Mouse (Mus musculus): ENCODE data around the gene Cubn. TPM values are rescaled to one million over a fixed set of nuclear protein-coding genes. Genes with fewer than 3 reads are reported as not detected.

Gene Cubn
- total and polyA plus RNA-seq, 3 experiments, result 0.03 to 0.09 (median 0.04) TPM

GRCm38 (mm10) chr2:13233254-13233835 lies 258.3 kb downstream of the Cubn start:
- H3K4me3 ChIP-seq (replicated peaks in 1 of 3; ENCODE audit: low read depth in 2 of 3, low read length in 2 of 3, poor library complexity in 1 of 3), result no peak overlapping the region
- H3K4me2 ChIP-seq (ENCODE audit: insufficient read depth, low read depth, poor library complexity, severe bottlenecking), result no peak overlapping the region
- peaks cover 0 to 29% of the 10 kb centered on the region in 2 experiments for H3K36me3 ChIP-seq (replicated peaks in 1 of 2; ENCODE audit: control insufficient read depth in 1 of 2, insufficient read depth in 1 of 2, low read length in 1 of 2)
- TF ChIP-seq JUN (IDR thresholded peaks at IDR 0.05; ENCODE audit: insufficient read depth, low read depth, low read length) (no peak), TCF12 (IDR thresholded peaks at IDR 0.05; ENCODE audit: low read depth, low read length) (no peak), ZKSCAN1 (IDR thresholded peaks at IDR 0.05; ENCODE audit: borderline replicate concordance, low read depth, low read length) (no peak), RCOR1 (conservative IDR thresholded peaks at IDR 0.05; ENCODE audit: low read depth, low read length) (no peak), PAX5 (IDR thresholded peaks at IDR 0.05; ENCODE audit: low read length) (no peak), USF1 (IDR thresholded peaks at IDR 0.05; ENCODE audit: low read depth, low read length) (no peak), IRF4 (IDR thresholded peaks at IDR 0.05; ENCODE audit: low read depth, low read length) (no peak), ELF1 (IDR thresholded peaks at IDR 0.05; ENCODE audit: low read depth, low read length) (no peak), HCFC1 (IDR thresholded peaks at IDR 0.05; ENCODE audit: low read depth, low read length) (no peak), MAX (IDR thresholded peaks at IDR 0.05; ENCODE audit: low read length) (no peak), E2F4 (IDR thresholded peaks at IDR 0.05; ENCODE audit: insufficient replicate concordance, low read depth, low read length) (no peak), BHLHE40 (IDR thresholded peaks at IDR 0.05; ENCODE audit: low read depth, low read length) (no peak), ETS1 (conservative IDR thresholded peaks at IDR 0.05; ENCODE audit: low read depth, low read length) (no peak)
- no peak overlapping the region for H3K9ac ChIP-seq (ENCODE audit: insufficient read depth, low read depth)
- in situ Hi-C loops (cut with MboI; ENCODE audit: low pct_ligation_motif_present, low pct_unique_long_range_greater_than_20kb, low sequenced_read_pairs), result loop anchor here (10.0 to 25.0 kb wide), 2 partner anchors 529 to 796 kb away; no protein-coding TSS in a partner anchor
- H3K27me3 ChIP-seq (replicated peaks), result no peaks in the 10 kb centered on the region
- dilution Hi-C loops (cut with MboI; ENCODE audit: extremely low pct_ligation_motif_present, extremely low pct_unique_long_range_greater_than_20kb, low sequenced_read_pairs), result no loop called here
- H3K4me1 ChIP-seq (ENCODE audit: control insufficient read depth in 1 of 2, insufficient read depth in 2 of 2), result peaks cover 0 to 43% of the 10 kb centered on the region in 2 experiments; a peak in 2 of 4 replicates
- H3K79me2 ChIP-seq (replicated peaks; ENCODE audit: control insufficient read depth, extremely low read depth, insufficient read depth, poor library complexity, severe bottlenecking), result no peaks in the 10 kb centered on the region
- peak; percentile 43 for DNase-seq (ENCODE audit: extremely low read depth)
- peaks cover 9% of the 10 kb centered on the region for H3K9me3 ChIP-seq (replicated peaks; ENCODE audit: low read length)
- H3K27ac ChIP-seq (ENCODE audit: insufficient read depth, low read depth), result no peak overlapping the region

DNA sequence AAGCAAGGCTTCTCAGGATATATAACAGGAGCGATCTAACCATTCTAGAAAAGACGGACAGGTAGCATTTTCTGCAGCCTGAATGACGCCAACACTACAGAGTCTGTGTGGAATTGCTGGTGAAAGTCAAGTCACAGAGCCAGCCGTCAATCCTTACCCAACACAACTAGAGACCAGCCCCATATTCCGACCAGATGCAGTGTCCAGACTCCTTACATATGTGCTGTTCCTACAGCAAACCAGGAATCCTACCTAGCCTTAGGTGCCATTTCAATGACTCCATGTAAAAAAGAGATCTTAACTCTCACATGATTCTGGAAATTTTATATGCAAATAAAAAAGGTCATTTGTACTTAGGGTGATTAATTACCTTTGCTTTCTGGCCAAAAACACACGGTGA lies 259.3 kb downstream of the Cubn start:
- peaks cover 0 to 27% of the 10 kb centered on the region in 2 experiments for H3K36me3 ChIP-seq (replicated peaks in 1 of 2; ENCODE audit: control insufficient read depth in 1 of 2, insufficient read depth in 1 of 2, low read length in 1 of 2)
- TF ChIP-seq MEF2A (IDR thresholded peaks at IDR 0.05; ENCODE audit: borderline replicate concordance, low read depth, low read length) (no peak), JUN (IDR thresholded peaks at IDR 0.05; ENCODE audit: insufficient read depth, low read depth, low read length) (no peak), RAD21 (IDR thresholded peaks at IDR 0.05; ENCODE audit: low read depth, low read length) (no peak)
- peaks cover 0 to 38% of the 10 kb centered on the region in 2 experiments; a peak in 2 of 4 replicates for H3K4me1 ChIP-seq (ENCODE audit: control insufficient read depth in 1 of 2, insufficient read depth in 2 of 2)
- dilution Hi-C loops (cut with MboI; ENCODE audit: extremely low pct_ligation_motif_present, extremely low pct_unique_long_range_greater_than_20kb, low sequenced_read_pairs), result no loop called here
- DNase-seq (ENCODE audit: extremely low read depth), result no peak
- in situ Hi-C loops (cut with MboI; ENCODE audit: low pct_ligation_motif_present, low pct_unique_long_range_greater_than_20kb, low sequenced_read_pairs), result loop anchor here (10.0 to 25.0 kb wide), 2 partner anchors 528 to 795 kb away; no protein-coding TSS in a partner anchor
- no peak overlapping the region for H3K4me3 ChIP-seq (replicated peaks in 1 of 3; ENCODE audit: low read depth in 2 of 3, low read length in 2 of 3, poor library complexity in 1 of 3)
- H3K4me2 ChIP-seq (ENCODE audit: insufficient read depth, low read depth, poor library complexity, severe bottlenecking), result no peak overlapping the region
- no peaks in the 10 kb centered on the region for H3K79me2 ChIP-seq (replicated peaks; ENCODE audit: control insufficient read depth, extremely low read depth, insufficient read depth, poor library complexity, severe bottlenecking)
- no peak overlapping the region for H3K27ac ChIP-seq (ENCODE audit: insufficient read depth, low read depth)
- no peak overlapping the region for H3K9ac ChIP-seq (ENCODE audit: insufficient read depth, low read depth)
- H3K27me3 ChIP-seq (replicated peaks), result no peaks in the 10 kb centered on the region
- peaks cover 16% of the 10 kb centered on the region for H3K9me3 ChIP-seq (replicated peaks; ENCODE audit: low read length)
